Mouse (Mus musculus): ENCODE measurements at regions not wholly inside any gene's neighbourhood (a gene's known extent, or its start where the extent isn't known, plus 50 kb on each side); places are given as distances from the start of the nearest gene placed in this dataset.

- TF ChIP-seq POLR2A (IDR thresholded peaks at IDR 0.05; ENCODE audit: borderline replicate concordance, insufficient read depth, low read length) (no peak), CTCF (IDR thresholded peaks at IDR 0.05; ENCODE audit: borderline replicate concordance, insufficient read depth, low read depth, low read length) (no peak)
- WGBS = 86% methylated on average over 6 of the region's 6 CpGs
- Histone ChIP-seq H3K4me3 (replicated peaks; ENCODE audit: insufficient read depth, low read depth, low read length) (no peak overlapping the region), H3K27me3 (ENCODE audit: control insufficient read depth, insufficient read depth, low read length) (no peaks in the 10 kb centered on the region), H3K4me1 (ENCODE audit: control insufficient read depth, insufficient read depth, low read length) (no peaks in the 10 kb centered on the region; the same call in 1 of the 2 replicates), H3K27ac (ENCODE audit: insufficient read depth, low read length) (no peak overlapping the region)
- no peak for DNase-seq
Measured at GRCm38 (mm10) chr6:66282566-66283115, 252.5 kb upstream of the Mad2l1 start.

- WGBS = 95% methylated on average over 4 of the region's 4 CpGs
- TF ChIP-seq CTCF (IDR thresholded peaks at IDR 0.05; ENCODE audit: borderline replicate concordance, insufficient read depth, low read depth, low read length) (no peak), POLR2A (IDR thresholded peaks at IDR 0.05; ENCODE audit: borderline replicate concordance, insufficient read depth, low read length) (no peak)
- H3K4me3 ChIP-seq (replicated peaks; ENCODE audit: insufficient read depth, low read depth, low read length) = no peak overlapping the region
- DNase-seq = no peak
- no peak overlapping the region for H3K27ac ChIP-seq (ENCODE audit: insufficient read depth, low read length)
- no peaks in the 10 kb centered on the region for H3K27me3 ChIP-seq (ENCODE audit: control insufficient read depth, insufficient read depth, low read length)
- H3K4me1 ChIP-seq (ENCODE audit: control insufficient read depth, insufficient read depth, low read length) = no peaks in the 10 kb centered on the region; the same call in 1 of the 2 replicates
Measured at GRCm38 (mm10) chr6:66283521-66283920, 251.7 kb upstream of the Mad2l1 start.

GRCm38 (mm10) chr6:66287607-66288006 is 247.6 kb upstream of the Mad2l1 start:
- TF ChIP-seq POLR2A (IDR thresholded peaks at IDR 0.05; ENCODE audit: borderline replicate concordance, insufficient read depth, low read length) = no peak
- no peak for TF ChIP-seq CTCF (IDR thresholded peaks at IDR 0.05; ENCODE audit: borderline replicate concordance, insufficient read depth, low read depth, low read length)
- no peaks in the 10 kb centered on the region for H3K4me1 ChIP-seq (ENCODE audit: control insufficient read depth, insufficient read depth, low read length)
- H3K27me3 ChIP-seq (ENCODE audit: control insufficient read depth, insufficient read depth, low read length) = no peaks in the 10 kb centered on the region
- H3K27ac ChIP-seq (ENCODE audit: insufficient read depth, low read length) = no peak overlapping the region
- no peak overlapping the region for H3K4me3 ChIP-seq (replicated peaks; ENCODE audit: insufficient read depth, low read depth, low read length)
- DNase-seq = no peak

GRCm38 (mm10) chr6:66289196-66289595 is 246.0 kb upstream of the Mad2l1 start:
- WGBS = 79% methylated on average over 3 of the region's 3 CpGs
- no peak for DNase-seq
- H3K27me3 ChIP-seq (ENCODE audit: control insufficient read depth, insufficient read depth, low read length) = no peaks in the 10 kb centered on the region
- H3K27ac ChIP-seq (ENCODE audit: insufficient read depth, low read length) = no peak overlapping the region
- no peaks in the 10 kb centered on the region for H3K4me1 ChIP-seq (ENCODE audit: control insufficient read depth, insufficient read depth, low read length)
- no peak overlapping the region for H3K4me3 ChIP-seq (replicated peaks; ENCODE audit: insufficient read depth, low read depth, low read length)
- TF ChIP-seq POLR2A (IDR thresholded peaks at IDR 0.05; ENCODE audit: borderline replicate concordance, insufficient read depth, low read length) = no peak
- TF ChIP-seq CTCF (IDR thresholded peaks at IDR 0.05; ENCODE audit: borderline replicate concordance, insufficient read depth, low read depth, low read length) = no peak

GRCm38 (mm10) chr6:66291576-66291975 is 243.6 kb upstream of the Mad2l1 start:
- Histone ChIP-seq H3K27me3 (ENCODE audit: control insufficient read depth, insufficient read depth, low read length) (no peaks in the 10 kb centered on the region), H3K4me1 (ENCODE audit: control insufficient read depth, insufficient read depth, low read length) (no peaks in the 10 kb centered on the region), H3K4me3 (replicated peaks; ENCODE audit: insufficient read depth, low read depth, low read length) (no peak overlapping the region), H3K27ac (ENCODE audit: insufficient read depth, low read length) (no peak overlapping the region)
- 87% methylated on average over 2 of the region's 2 CpGs for WGBS
- TF ChIP-seq CTCF (IDR thresholded peaks at IDR 0.05; ENCODE audit: borderline replicate concordance, insufficient read depth, low read depth, low read length) = no peak
- DNase-seq = no peak

GRCm38 (mm10) chr6:66298056-66298455 is 237.1 kb upstream of the Mad2l1 start:
- Histone ChIP-seq H3K27me3 (ENCODE audit: control insufficient read depth, insufficient read depth, low read length) (no peaks in the 10 kb centered on the region), H3K4me1 (ENCODE audit: control insufficient read depth, insufficient read depth, low read length) (no peaks in the 10 kb centered on the region), H3K27ac (ENCODE audit: insufficient read depth, low read length) (no peak overlapping the region), H3K4me3 (replicated peaks; ENCODE audit: insufficient read depth, low read depth, low read length) (no peak overlapping the region)
- WGBS = 91% methylated on average over 4 of the region's 4 CpGs
- no peak for DNase-seq
- TF ChIP-seq POLR2A (IDR thresholded peaks at IDR 0.05; ENCODE audit: borderline replicate concordance, insufficient read depth, low read length) (no peak), CTCF (IDR thresholded peaks at IDR 0.05; ENCODE audit: borderline replicate concordance, insufficient read depth, low read depth, low read length) (no peak)

GRCm38 (mm10) chr6:66300189-66300588 is 235.0 kb upstream of the Mad2l1 start:
- DNase-seq = no peak
- no peak for TF ChIP-seq CTCF (IDR thresholded peaks at IDR 0.05; ENCODE audit: borderline replicate concordance, insufficient read depth, low read depth, low read length)
- TF ChIP-seq POLR2A (IDR thresholded peaks at IDR 0.05; ENCODE audit: borderline replicate concordance, insufficient read depth, low read length) = no peak
- H3K4me3 ChIP-seq (replicated peaks; ENCODE audit: insufficient read depth, low read depth, low read length) = no peak overlapping the region

GRCm38 (mm10) chr6:66344848-66345247 is 190.3 kb upstream of the Mad2l1 start:
- Histone ChIP-seq H3K4me1 (ENCODE audit: control insufficient read depth, insufficient read depth, low read length) (no peaks in the 10 kb centered on the region), H3K27ac (ENCODE audit: insufficient read depth, low read length) (no peak overlapping the region), H3K27me3 (ENCODE audit: control insufficient read depth, insufficient read depth, low read length) (no peaks in the 10 kb centered on the region), H3K4me3 (replicated peaks; ENCODE audit: insufficient read depth, low read depth, low read length) (no peak overlapping the region)
- TF ChIP-seq POLR2A (IDR thresholded peaks at IDR 0.05; ENCODE audit: borderline replicate concordance, insufficient read depth, low read length) = no peak
- no peak for TF ChIP-seq CTCF (IDR thresholded peaks at IDR 0.05; ENCODE audit: borderline replicate concordance, insufficient read depth, low read depth, low read length)
- 100% methylated on average over 2 of the region's 2 CpGs for WGBS
- no peak for DNase-seq

More at GRCm38 (mm10) chr6:66300189-66300588, 235.0 kb upstream of the Mad2l1 start:
- Histone ChIP-seq H3K27ac (ENCODE audit: insufficient read depth, low read length) (no peak overlapping the region), H3K27me3 (ENCODE audit: control insufficient read depth, insufficient read depth, low read length) (no peaks in the 10 kb centered on the region), H3K4me1 (ENCODE audit: control insufficient read depth, insufficient read depth, low read length) (no peaks in the 10 kb centered on the region)
